Mouse (Mus musculus) cerebellum, adult 11-12 months (tissue): ENCODE results near the gene Pde5a.

Experiments
- DNase-seq: peaks from one replicate; pipeline ENCODE4 v3.0.0; 2022

Pde5a gene

DNA sequence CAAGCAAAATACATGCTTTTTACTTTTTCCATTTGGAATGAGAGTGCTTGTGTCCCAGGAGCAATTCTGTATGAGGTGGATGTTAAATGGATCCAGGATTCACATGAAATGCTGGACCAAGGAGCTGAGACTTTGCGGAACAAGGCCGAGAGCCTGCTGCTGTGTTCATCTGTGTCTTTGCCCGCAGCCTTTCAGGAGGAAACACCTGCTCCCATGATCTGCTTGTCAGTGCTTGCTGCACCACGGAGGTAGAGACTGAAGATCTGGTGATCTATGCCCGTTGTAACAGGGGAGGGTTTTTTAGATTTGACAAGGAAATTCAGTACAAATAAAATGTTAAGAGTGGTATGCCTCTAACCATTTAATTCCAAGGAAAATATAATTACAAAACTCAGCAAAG is 39.1 kb downstream of the Pde5a start:
- DNase-seq: no peak

DNA sequence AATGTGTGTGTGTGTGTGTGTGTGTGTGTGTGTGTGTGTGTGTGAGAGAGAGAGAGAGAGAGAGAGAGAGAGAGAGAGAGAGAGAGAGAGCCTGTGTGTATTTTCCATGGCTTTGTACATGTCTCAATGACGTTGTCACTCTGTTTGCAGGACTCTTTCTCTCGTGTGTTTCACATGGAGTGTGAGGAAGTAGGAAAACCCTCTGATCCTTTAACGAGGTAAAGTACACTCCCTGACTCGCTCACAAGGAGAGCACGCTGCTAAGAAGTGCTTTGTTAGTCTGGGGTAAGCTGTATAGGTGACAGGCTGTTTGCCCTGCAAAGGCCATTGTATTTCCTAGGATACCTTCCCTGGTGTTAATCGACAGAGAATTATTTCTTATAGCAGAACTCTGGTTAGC is 52.7 kb downstream of the Pde5a start:
- no peak for DNase-seq

GRCm38 (mm10) chr3:122784245-122784644 is 55.5 kb downstream of the Pde5a start:
- DNase-seq: no peak

GRCm38 (mm10) chr3:122788314-122788713 is 59.6 kb downstream of the Pde5a start:
- no peak for DNase-seq

DNA sequence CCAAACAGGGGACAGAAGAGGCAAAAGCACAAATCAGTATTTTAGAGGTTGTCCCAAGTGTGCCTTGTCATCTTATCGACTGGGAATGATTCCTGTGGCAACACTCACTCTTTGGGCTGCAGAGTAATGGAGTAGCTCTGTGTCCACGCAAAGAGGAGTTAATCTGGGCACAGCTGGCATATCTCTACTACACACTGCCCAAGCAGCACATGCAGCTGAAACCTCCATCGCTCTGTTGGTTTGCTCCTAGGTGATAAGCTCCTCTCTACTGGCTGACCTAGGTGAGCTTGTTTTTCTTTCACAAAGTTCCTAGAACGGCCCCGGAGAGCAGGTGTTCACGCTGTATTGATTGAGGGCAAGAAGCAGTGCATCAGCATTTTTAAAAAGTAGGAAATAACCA is 60.8 kb downstream of the Pde5a start:
- no peak for DNase-seq

DNA sequence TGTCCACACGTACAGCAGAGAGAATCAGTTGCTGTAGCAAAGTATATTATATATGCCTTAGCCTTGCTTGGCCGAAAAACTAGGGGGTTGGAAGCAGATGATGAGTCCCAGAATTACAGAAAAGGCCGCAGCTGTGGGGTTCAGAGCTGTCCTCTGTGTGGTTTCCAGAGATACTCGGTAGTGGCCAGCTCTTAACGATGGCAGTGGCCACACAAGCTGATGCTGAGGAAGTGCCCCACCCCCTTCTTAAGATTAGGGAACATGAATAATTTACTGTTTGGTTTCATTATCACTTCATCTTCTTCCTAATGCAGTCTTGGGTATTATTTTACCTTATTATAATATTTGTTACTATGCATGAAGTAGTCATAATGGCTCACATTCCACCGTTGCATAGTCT is 71.3 kb downstream of the Pde5a start:
- no peak for DNase-seq

GRCm38 (mm10) chr3:122800553-122801435 is 72.0 kb downstream of the Pde5a start:
- no peak for DNase-seq

GRCm38 (mm10) chr3:122801436-122802221 is 72.9 kb downstream of the Pde5a start:
- DNase-seq: no peak

DNA sequence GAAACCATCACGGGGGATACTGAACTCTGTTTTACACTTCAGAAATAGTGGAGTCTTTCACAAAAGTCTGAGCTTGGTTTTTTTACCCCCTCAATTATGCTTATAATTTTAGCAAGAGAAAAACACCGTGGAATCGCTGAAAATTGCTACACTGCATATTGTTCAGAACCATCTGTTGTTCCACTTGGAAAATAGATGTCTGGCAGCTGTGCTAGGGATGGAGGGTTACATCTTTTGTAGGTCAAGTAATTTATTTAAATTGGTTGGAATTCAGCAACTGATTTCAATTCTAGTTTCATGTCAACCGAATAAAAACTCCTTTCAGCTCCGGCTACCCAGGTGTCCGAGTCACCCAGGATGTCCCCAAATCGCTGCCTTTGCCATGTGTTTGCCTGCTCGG is 78.6 kb downstream of the Pde5a start:
- no peak for DNase-seq

DNA sequence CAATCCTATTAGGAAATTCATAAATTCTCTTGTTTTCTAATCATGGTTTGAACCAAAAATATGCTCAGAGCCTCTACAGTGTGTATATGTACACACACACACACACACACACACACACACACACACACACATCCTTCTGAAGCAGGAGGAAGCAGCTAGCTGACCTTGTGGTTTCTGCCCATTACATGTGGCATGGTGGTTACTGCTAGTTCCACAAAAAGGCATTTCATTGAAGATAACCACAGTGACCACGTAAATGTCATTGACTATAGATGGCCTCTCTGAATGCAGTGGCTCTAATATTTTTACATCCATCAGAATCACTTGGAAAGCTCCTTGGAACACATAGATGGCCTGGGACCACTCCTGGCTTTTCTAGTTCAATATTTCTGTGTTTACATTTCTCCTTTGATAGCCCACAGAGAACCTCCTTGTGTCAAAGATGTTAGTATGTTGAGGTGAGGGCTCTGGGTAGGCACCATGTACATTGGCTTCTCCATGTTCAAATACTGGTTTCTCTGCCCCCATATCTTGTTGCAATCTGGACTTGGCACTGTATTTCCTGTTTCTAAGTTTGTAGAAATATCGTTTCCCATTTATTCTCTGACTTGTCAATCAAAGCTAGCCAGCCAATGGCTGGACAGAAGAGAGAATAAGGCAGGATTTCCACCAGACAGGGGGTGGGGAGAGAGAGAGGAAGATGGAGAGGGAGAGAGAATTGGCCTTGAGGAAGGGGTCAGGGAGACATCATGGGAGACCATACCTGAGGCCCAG is 81.5 kb downstream of the Pde5a start:
- no peak for DNase-seq

DNA sequence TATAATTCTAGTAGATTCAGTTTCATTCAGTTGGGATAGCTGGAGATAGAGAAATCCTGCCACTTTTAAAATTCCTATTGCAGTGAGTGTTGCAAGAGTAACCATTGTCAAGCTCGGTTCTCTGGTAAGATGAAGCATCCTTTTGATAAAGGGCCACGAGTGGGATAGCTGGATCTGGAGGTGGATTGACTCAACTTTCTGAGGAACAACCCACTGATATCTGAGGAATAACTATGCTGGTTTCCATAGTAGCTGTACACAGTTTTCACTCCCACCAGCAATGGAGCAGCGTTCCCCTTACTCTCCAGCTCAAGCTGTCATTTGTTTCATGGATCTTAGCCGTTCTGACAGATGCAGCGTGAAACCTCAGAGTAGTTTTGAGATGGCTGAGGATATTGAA is 82.2 kb downstream of the Pde5a start:
- no peak for DNase-seq

DNA sequence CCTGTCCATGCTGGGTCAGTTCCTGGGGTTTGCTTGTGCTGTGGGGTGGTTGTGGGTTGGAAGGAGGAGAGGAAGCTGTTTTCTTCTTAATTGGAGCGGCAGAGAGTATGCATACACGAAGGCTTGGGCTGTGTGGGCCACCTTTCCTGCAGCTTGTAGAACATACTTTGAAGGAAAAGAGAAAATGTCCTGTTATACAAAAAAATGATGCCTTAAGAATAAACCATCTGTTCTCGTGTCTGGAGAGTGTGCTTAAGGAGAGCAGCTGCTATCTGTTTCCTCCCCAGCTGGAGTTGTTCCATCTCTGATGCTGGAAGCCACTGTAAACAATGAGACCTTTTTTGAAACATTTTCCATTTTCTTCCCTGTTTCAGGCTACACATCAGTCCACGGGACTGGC is 85.8 kb downstream of the Pde5a start:
- DNase-seq: no peak

- no peak for DNase-seq
These were observed 89.5 kb downstream of the Pde5a start for GRCm38 (mm10) chr3:122818282-122818681.

DNA sequence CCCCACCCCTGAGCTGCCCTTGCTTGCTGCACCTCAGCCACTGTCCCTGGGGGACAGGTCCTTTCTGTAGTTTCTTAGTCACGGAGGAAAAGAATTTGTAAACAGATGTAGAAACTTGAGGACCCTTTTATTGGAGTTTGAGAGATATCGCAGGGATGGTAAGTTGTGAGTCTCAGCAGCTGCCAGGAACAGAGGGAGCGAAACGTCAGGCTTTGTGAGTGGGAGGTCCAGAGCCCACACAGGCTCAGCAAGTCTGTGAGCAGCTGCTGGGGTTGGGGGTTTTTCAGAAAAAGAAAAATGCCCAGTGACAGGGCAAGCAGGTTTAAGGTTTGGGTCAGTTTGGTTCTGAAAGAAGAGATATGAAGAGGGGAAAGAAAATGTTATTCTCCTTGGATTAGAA is 92.0 kb downstream of the Pde5a start:
- DNase-seq: no peak

DNA sequence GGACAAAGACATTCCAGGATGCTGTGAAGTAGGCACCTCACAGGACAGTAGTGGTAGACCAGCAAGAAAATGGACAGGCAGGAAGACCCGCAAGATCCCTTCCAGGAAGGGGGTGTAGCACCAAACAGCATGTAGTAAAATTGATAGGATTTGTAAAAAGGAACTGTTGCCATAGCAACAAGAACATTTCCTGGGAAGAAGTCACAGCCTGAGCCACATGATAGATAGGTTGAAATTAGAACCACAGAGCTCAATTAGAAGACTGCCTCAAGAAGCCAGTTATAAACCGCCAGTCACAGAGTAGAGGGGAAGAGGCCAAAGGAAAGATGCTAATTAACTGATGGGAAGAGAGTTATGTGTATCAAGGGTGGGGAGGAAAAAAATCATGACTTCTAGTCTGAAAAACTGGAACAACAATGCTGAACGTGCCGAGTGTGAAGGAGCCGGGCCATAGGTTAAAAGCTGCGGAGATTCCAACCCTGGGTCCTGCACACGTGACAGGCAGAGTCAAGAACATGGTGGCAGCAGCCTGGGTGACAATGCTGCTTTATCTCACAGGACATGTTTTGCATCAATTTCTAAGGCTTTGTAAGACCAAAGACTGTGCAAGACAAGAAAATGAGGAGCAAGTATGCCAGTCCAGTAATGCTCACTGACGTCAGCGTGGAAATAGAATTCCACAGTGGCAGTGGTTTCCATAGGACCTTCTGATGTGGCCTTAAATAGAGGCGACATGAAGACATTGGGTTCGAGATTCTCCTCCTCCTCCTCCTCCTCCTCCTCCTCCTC is 99.7 kb downstream of the Pde5a start:
- no peak for DNase-seq

DNA sequence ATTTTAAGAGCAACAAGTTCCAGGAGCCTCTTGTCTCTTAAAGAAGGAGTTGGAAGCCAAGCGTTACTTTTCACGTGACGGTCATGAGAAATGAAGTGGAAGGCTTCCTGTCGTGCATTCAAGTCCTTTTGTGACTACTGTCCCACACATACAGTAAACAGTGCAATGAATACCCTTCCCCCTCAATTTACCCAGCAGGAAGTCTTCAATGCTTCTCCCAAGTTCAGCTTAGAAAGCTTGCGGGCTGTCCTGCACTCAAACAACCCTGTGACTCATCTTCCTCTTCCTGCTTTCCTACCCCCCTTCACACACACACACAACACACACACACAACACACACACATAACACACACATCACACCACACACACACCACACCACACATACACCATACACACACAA is 105.8 kb downstream of the Pde5a start:
- DNase-seq: no peak

DNA sequence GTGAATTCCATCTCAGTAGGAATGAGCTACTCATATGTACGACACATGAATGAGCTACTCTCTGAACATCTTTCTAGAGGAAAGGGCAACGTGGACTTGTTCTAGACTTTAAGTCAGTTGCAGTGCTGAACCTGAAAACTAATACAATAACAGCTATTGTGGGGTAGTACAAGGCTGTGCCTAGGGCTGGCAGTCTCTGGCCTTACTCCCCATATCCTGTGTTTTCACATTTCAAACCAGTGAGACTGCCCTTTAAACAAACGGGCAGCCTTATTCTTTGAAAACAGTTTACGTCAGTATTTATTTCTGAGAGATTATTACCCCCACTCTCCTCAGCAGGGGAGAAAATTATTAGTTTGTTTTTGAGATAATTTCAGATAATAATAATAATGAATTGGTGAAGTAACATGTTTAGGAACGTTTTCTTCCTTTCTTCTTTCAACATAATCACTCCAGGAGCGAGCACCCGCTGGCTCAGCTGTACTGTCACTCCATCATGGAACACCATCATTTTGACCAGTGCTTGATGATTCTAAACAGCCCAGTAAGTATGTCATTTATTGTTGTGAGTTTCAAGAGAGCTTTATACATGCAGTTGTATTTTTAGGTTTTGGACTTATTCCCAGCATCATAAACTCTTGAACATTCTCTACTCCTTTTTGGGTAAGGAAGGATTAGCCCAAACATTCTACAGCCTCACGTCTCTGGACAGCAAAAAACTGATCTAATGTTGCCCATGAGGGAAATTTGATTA is 106.5 kb downstream of the Pde5a start:
- DNase-seq: no peak

- DNase-seq: no peak
These were observed 108.9 kb downstream of the Pde5a start for GRCm38 (mm10) chr3:122837639-122838038.

- DNase-seq: no peak
These were observed 119.8 kb downstream of the Pde5a start for GRCm38 (mm10) chr3:122848410-122849034.

GRCm38 (mm10) chr3:122855149-122855548 is 126.4 kb downstream of the Pde5a start:
- no peak for DNase-seq

- DNase-seq: no peak
These were observed 131.1 kb downstream of the Pde5a start for GRCm38 (mm10) chr3:122859829-122860228.
